Mouse (Mus musculus): Measurements from ENCODE around the gene Mlxipl. TPM values are rescaled to one million over a fixed set of nuclear protein-coding genes. Genes with fewer than 3 reads are reported as not detected.

Gene Mlxipl
- not detected in 4 replicates for total RNA-seq (2023; ENCODE audit: inconsistent age)

GRCm38 (mm10) chr5:135089653-135090052 lies at the start of gene Mlxipl:
Mlxipl (plus strand) TSS chr5:135089890.

GRCm38 (mm10) chr5:135063629-135064381 lies 25.9 kb upstream of the Mlxipl start, which contains the start of gene Dnajc30:
Dnajc30 (plus strand) TSS chr5:135064202.

GRCm38 (mm10) chr5:135064909-135065446 lies 24.7 kb upstream of the Mlxipl start, which contains the start of gene Bud23:
Bud23 (minus strand) TSS chr5:135064959.

GRCm38 (mm10) chr5:135077564-135078481 lies 11.9 kb upstream of the Mlxipl start, which contains the start of gene Vps37d:
Vps37d (minus strand) TSS chr5:135078266.

GRCm38 (mm10) chr5:135149053-135149819 lies 59.5 kb downstream of the Mlxipl start, which contains the start of gene Tbl2:
Tbl2 (plus strand) TSS chr5:135149657.

GRCm38 (mm10) chr5:135168063-135169062 lies 78.7 kb downstream of the Mlxipl start, which contains the start of gene Bcl7b:
Bcl7b (plus strand) TSS chr5:135168283.

GRCm38 (mm10) chr5:135186621-135187348 lies 97.1 kb downstream of the Mlxipl start, which contains the start of gene Baz1b:
Baz1b (plus strand) TSS chr5:135187264.

Other genes starting within 250 kb of the Mlxipl start
- not detected in 4 replicates for gene Tmem270, start 183.2 kb upstream of the Mlxipl start, total RNA-seq (2023; ENCODE audit: inconsistent age)
- gene Cldn13, start 174.4 kb upstream of the Mlxipl start, total RNA-seq (2023; ENCODE audit: inconsistent age) = not detected in 4 replicates
- gene Mettl27, start 157.5 kb upstream of the Mlxipl start, total RNA-seq (2023; ENCODE audit: inconsistent age) = 2.3 to 3.3 TPM (median 3.0 TPM) in 4 replicates
- not detected in 4 replicates for gene Cldn4, start 143.0 kb upstream of the Mlxipl start, total RNA-seq (2023; ENCODE audit: inconsistent age)
- gene Cldn3, start 103.7 kb upstream of the Mlxipl start, total RNA-seq (2023; ENCODE audit: inconsistent age) = not detected in 4 replicates
- 33.6 to 38.3 TPM (median 37.2 TPM) in 4 replicates for gene Abhd11, start 80.7 kb upstream of the Mlxipl start, total RNA-seq (2023; ENCODE audit: inconsistent age)
- gene Stx1a, start 66.4 kb upstream of the Mlxipl start, total RNA-seq (2023; ENCODE audit: inconsistent age) = 1.7 to 3.0 TPM (median 2.3 TPM) in 4 replicates
- 20.1 to 21.2 TPM (median 20.9 TPM) in 4 replicates for gene Dnajc30, start 25.7 kb upstream of the Mlxipl start, total RNA-seq (2023; ENCODE audit: inconsistent age)
- 104 to 126 TPM (median 115 TPM) in 4 replicates for gene Bud23, start 24.9 kb upstream of the Mlxipl start, total RNA-seq (2023; ENCODE audit: inconsistent age)
- 0.33 to 0.71 TPM (median 0.66 TPM) in 3 of 4 replicates, not detected in the other for gene Vps37d, start 11.6 kb upstream of the Mlxipl start, total RNA-seq (2023; ENCODE audit: inconsistent age)
- gene Tbl2, start 59.8 kb downstream of the Mlxipl start, total RNA-seq (2023; ENCODE audit: inconsistent age) = 15.9 to 23.0 TPM (median 17.9 TPM) in 4 replicates
- gene Bcl7b, start 78.4 kb downstream of the Mlxipl start, total RNA-seq (2023; ENCODE audit: inconsistent age) = 75.5 to 78.3 TPM (median 76.9 TPM) in 4 replicates
- gene Baz1b, start 97.4 kb downstream of the Mlxipl start, total RNA-seq (2023; ENCODE audit: inconsistent age) = 104 to 111 TPM (median 109 TPM) in 4 replicates
- 0.29 to 0.66 TPM (median 0.61 TPM) in 3 of 4 replicates, not detected in the other for gene Fzd9, start 161.3 kb downstream of the Mlxipl start, total RNA-seq (2023; ENCODE audit: inconsistent age)